8 mouse cellular contexts compared by ENCODE assay signal in the genomic region with DNA sequence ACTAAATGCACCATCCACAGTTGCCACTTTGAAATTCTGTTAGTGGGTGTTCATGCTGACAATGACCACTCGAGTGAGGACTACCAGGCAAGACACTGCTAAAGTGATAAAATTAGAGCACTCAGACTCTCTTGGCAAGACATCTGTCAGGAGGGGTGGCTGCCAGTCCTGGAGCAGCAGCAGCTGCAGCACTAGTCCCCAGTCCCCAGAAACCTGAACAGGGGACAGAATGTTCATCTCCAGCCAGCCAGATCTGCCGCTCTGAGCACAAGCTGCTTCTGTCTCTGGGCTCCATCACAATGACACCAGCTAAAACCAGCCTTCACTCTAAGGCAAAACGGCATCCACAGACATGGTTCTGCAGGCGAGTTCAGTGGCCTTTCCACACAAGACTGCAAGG. TPM values are rescaled to one million over a fixed set of nuclear protein-coding genes. Genes with fewer than 3 reads are reported as not detected.
DNase-seq lines count a peak whose midpoint lies in the region; ATAC-seq and TF ChIP-seq lines count a peak whose summit lies in the region.

No protein-coding gene starts in this region.

- no peak overlapping the region for H3K9ac ChIP-seq in heart, embryonic 11.5 days (ENCODE audit: low read depth, low read length)

- no peak overlapping the region for H3K4me3 ChIP-seq in heart, embryonic 11.5 days (ENCODE audit: low read depth, low read length)
- H3K4me3 ChIP-seq in left cerebral cortex, adult 2 months: no peak overlapping the region

- TF ChIP-seq CTCF in left cerebral cortex, adult 2 months (IDR thresholded peaks at IDR 0.05): no peak

- H3K27me3 ChIP-seq in heart, embryonic 11.5 days (ENCODE audit: control insufficient read depth, insufficient read depth, low read length): no peaks in the 10 kb centered on the region

- WGBS in heart, embryonic 11.5 days (ENCODE audit: insufficient replicate concordance): 45% methylated on average over 4 of the region's 4 CpGs

- ATAC-seq in heart, embryonic 11.5 days (replicated peaks; ENCODE audit: insufficient number of reproducible peaks, low FRiP score, low TSS enrichment): no peak

- peaks cover 22% of the 10 kb centered on the region for H3K4me1 ChIP-seq in heart, embryonic 11.5 days (ENCODE audit: control insufficient read depth, insufficient read depth, low read length)

- intact Hi-C loops in left cerebral cortex, adult 2 months (cut with DNase I): no loop called here

- H3K4me2 ChIP-seq in heart, embryonic 11.5 days: no peak overlapping the region

- peak; percentile 97 for DNase-seq in heart, adult 11 months
- peak; percentile 44 for DNase-seq in cerebellum, adult 11-12 months
- DNase-seq in heart, adult 9 months (ENCODE audit: low spot score in 2 of 2): peak; percentile 55 to 59
- DNase-seq in left cerebral cortex, adult 2 months (ENCODE audit: extremely low spot score in 1 of 2, low spot score in 2 of 2): peak; percentile 33 to 63
- no peak for DNase-seq in ovary, postnatal 10 days (ENCODE audit: low spot score)
- no peak for DNase-seq in kidney, postnatal 25 days
- DNase-seq in embryo, embryonic 10.5 days (ENCODE audit: low spot score): no peak

- H3K36me3 ChIP-seq in heart, embryonic 11.5 days (ENCODE audit: control insufficient read depth, insufficient read depth, low read length): no peaks in the 10 kb centered on the region

- H3K27ac ChIP-seq in heart, embryonic 11.5 days (ENCODE audit: low read depth, low read length): no peak overlapping the region
- peak overlapping the region; percentile 83; the same call in 1 of the 2 replicates for H3K27ac ChIP-seq in left cerebral cortex, adult 2 months

- no peaks in the 10 kb centered on the region for H3K9me3 ChIP-seq in heart, embryonic 11.5 days (replicated peaks; ENCODE audit: control insufficient read depth, low read length)

RNA-seq across cellular contexts. Expression of gene Ube2e1, which starts 28.4 kb away (rescaled TPM):
- 20.3 and 27.5 TPM in 2 replicates for polyA plus RNA-seq in heart, embryonic 11.5 days (2014; fragmentation: Nextera tagmentation; extraction: Ambion mirVana)
- 100 to 1,000 TPM; 119 to 123 TPM for total RNA-seq in left cerebral cortex, adult 2 months (2021)

RNA-seq across cellular contexts. Expression of gene Rpl15, which starts 32.1 kb away (rescaled TPM):
- 300 and 344 TPM in 2 replicates for polyA plus RNA-seq in heart, embryonic 11.5 days (2014; fragmentation: Nextera tagmentation; extraction: Ambion mirVana)
- 100 to 1,000 TPM; 339 to 400 TPM for total RNA-seq in left cerebral cortex, adult 2 months (2021)

RNA-seq across cellular contexts. Expression of gene Nkiras1, which starts 32.3 kb away (rescaled TPM):
- polyA plus RNA-seq in heart, embryonic 11.5 days (2014; fragmentation: Nextera tagmentation; extraction: Ambion mirVana): 15.3 and 19.3 TPM in 2 replicates
- total RNA-seq in left cerebral cortex, adult 2 months (2021): 100 to 1,000 TPM in 1 of 2 experiments, 10 to 100 TPM in 1; 97.0 to 107 TPM

Comparison
In these comparisons a context has a peak if more than half of its experiments do, and no peak if none do; other contexts are left out.
1. DNase-seq: peak in heart, adult 11 months (single experiment), cerebellum, adult 11-12 months (single experiment), heart, adult 9 months (2 of 2) and left cerebral cortex, adult 2 months (2 of 2); none in ovary, postnatal 10 days (single experiment), kidney, postnatal 25 days (0 of 2) and embryo, embryonic 10.5 days (single experiment).